Mouse (Mus musculus) cerebellum, postnatal 14 days (tissue): ENCODE data around the gene Cbfa2t2.

Experiments used
- DNase-seq, 2 experiments: peaks; one replicate each; pipeline ENCODE4 v3.0.0; 2021; ENCODE audit warnings: mixed read lengths in 2 of 2

The Cbfa2t2 gene

DNA sequence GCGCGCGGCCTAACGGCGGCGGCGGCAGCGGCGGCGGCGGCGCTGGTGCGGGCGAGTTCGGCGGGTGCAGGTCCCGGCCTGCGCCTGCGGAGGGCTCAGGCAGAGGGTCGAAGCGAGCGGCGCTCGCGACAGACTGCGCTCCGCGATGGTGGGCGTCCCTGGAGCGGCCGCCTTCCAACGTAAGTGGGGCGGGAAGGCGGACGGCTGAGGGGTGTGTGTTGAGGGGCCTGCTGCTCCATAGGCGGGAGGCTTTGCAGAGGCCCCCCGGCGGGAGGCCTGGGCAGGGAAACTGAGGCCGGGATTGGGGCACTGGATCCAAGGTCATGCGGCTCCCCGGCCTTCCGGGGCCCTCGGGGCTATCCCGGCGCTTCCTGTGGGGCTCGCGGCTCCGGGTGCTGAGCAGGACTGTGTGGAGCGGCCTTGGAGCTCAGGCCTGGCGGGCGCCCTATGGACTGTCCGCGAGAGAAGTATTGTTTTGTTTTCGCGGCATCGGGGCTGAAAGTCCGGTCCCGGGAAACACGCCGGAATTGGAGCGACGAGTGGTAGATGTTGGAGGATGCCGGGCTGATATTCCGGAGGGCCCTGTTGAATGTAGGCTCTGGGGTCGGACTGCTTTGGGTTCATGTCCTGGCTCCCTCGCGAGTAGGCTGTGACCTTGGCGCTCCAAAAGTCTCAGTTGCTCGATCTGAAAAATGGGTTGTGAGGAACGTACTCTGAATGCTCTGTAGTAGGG lies at the start of gene Cbfa2t2:
Gene Cbfa2t2, plus strand, starts transcription at position 24 of the 733 bp plus-strand sequence.
- peak in 1 of 2 experiments; percentile 71 for DNase-seq

DNA sequence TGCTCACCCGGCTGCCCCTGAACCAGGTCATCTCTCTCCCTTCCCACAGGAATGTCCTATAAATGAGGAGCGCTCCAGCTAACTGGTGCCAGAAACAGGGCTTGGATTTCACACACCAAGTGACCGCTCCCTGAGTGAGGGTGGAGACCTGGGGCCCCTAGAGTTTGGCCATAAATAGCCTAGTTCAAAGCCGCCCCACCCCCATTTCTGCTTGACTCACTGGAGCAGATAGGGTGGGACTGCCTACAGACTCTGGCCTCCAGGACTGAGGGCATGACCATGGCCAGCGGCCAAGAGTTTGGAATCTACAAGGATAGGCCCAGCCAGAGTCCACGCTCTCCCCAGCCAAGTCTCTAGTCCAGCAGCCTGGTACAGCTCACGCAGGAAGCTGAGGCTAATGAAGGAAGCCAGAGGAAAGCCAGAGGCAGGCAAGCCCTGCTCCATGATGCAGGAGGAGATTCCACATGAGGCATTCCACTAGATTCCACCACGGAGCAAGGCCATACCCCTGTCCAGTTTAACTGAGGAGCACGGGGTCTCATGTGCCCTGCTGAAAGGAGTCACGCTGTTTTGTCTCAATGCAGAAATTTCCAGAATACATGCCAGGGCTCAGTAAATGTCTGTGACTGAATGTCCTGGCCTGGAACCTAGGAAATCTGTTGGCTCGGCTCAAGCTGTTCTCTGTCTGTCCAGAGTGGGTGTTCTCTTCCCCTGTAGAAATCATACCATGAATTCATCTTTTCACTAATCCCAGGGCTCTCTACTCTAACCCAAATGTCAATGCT lies 45.9 kb upstream of the Cbfa2t2 start:
- DNase-seq, result peak; percentile 61 to 73

DNA sequence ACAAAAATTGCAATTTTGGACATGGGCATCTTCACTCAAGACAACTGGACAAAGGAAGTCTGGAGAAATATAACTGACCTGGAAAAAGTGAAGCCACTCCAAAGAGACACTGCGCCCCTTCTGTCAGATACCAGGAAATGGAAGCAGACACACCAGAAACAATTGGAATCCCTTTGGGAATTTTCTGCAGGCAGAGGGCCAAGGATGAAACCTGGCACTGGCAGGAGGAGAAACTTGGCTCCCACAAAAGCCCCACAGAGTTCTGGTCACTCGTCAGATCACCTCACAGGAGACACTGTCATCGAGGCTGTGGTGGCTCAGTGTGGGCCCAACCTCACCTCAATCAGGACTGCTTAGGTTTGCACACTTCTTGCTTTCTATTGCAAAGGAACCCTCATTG lies 41.7 kb upstream of the Cbfa2t2 start:
- DNase-seq, result peak; percentile 88 to 93

DNA sequence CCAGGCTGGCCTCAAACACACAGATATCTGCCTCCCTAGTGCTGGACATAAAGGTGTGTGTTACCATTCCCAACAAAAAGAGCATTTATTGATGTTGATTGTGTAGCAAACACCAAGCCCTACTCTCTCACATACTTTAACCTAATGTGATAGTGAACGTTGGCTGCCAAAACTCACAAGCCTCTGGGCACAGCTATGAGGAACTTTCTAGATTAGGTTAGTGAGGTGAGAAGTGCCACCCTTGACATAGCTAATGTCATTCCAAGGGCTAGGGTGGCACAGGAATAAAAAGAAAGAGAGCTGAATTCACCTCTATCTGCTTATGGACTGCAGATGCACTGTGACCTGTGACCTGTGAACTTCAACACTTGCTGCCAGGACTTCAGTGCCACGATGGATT lies 39.8 kb upstream of the Cbfa2t2 start:
- DNase-seq, result no peak

DNA sequence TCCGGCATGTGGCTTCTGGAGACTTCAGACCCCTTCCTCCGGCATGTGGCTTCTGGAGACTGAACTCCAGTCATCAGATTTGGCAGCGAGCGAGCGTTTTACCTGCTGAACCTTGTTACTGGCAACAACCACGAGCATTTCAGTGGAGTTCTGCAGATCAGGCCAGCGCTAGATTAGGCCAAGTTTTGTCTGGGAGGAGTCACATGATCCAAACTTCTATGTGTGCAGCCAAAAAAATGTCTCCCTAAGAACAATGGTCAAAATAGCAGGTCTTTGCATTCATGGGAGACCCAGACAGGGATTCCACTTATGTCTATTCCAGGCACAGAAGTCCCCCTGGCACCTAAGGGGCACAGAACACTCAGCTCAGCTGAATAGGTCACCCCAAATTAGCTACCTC lies 38.0 kb upstream of the Cbfa2t2 start:
- no peak for DNase-seq

DNA sequence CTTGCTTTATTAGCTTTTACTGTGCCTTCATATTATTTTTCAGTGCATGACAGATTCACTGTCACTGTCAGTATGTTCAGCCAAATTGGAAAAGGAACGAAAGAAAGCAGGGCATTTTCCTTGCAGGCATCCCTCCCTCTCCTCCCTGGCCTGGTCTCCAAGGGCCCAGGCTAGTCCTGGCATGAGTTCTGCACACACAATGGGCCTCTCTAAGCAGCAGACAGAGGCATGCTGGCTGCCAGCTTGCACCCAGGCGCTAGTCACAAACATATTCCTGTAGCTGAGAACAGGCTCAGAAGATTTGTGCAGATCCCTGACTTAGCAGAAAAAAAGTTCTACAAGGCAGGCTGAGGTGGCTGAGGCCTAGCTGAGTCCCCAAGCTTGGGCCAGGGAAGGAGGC lies 37.0 kb upstream of the Cbfa2t2 start:
- no peak for DNase-seq

DNA sequence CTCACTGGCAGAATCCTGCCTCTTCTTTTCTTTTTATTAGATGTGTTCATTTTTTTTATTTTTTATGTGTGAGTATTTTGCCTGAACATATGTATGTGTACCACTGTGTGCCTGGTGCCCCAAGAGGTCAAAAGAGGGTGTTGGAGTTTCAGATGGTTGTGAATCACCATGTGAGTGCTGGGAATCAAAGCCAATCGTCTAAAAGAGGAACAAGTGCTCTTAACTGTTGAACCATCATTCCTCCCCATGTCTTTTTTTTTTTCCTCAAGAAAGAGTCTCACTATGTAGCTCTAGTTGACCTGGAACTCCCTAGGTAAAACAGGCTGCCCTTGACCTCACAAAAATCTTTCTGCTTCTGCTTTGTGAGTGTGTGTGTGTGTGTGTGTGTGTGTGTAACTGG lies 34.3 kb upstream of the Cbfa2t2 start:
- DNase-seq, result no peak

DNA sequence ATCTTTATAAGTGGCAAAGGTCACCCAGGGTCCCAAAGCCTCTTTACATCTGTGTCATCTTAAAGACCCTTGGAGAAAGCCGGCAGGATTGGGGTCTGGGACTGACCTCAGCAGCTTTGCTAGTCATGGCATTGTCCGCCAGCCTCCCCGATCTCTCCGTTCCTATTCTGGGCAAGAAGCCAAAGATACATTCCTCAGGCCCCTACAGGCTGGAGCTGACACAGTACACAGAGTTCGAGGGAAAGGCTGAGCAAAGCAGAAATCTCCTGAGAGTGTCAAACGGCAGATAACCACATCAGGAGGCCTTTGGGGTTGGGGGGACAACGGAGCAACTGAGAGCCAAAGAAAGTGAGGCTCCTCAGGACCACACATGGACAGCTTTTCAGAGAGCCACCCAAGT lies 33.5 kb upstream of the Cbfa2t2 start:
- peak; percentile 41 to 51 for DNase-seq

DNA sequence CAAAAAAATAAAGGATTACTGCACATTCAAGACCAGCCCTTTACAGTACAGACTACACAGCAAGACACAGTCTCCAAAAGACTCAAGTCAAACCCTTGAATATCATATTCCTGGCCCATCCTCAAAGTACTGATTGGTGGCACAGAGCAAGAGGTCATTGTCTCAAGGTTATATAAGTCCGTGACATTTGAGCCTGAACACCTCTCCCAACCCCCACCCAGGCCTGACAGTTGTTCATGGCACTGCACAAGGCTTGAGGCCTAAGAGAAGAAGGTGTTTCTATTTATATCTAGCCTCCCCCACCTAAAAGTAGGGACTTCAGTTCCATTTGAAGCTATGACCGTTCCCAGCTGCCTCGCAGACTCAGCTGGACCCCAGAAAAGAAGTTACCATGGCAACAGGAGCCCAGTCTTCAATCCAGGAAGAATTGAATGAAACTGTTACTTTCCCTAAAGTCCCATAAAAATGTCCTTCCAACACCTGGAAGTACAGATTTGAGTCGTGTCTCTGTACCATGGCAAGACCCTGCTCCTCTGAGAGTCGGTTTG lies 30.8 kb upstream of the Cbfa2t2 start:
- no peak for DNase-seq

DNA sequence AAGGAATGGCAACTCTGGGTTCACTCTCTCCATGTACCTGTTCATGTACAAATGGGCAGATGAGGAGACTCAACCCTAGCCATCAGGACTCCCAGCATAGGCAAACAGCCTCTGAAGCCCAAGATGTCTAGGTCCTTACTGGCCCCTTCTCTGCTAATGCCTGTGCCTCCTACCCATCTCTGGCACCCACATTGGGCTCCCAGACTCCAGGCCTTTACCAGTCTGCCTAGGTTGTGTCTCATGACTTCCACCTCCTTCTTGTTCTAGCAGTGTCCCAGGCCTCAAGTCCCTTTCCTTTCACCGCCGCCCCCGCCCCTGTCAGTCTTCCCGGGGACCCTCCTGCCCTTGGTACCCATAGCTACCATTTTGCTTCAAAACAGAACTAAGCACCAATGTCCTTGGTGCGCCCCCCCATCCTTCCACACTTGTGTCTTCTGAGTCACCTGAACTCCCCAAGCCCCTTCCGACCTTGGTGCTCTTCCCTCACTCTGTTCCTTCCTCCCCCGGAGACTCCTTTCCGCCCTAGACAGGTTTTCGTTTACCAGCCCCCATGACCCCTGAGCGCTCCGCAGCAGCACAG lies 29.1 kb upstream of the Cbfa2t2 start:
- peak in 1 of 2 experiments; percentile 42 for DNase-seq

DNA sequence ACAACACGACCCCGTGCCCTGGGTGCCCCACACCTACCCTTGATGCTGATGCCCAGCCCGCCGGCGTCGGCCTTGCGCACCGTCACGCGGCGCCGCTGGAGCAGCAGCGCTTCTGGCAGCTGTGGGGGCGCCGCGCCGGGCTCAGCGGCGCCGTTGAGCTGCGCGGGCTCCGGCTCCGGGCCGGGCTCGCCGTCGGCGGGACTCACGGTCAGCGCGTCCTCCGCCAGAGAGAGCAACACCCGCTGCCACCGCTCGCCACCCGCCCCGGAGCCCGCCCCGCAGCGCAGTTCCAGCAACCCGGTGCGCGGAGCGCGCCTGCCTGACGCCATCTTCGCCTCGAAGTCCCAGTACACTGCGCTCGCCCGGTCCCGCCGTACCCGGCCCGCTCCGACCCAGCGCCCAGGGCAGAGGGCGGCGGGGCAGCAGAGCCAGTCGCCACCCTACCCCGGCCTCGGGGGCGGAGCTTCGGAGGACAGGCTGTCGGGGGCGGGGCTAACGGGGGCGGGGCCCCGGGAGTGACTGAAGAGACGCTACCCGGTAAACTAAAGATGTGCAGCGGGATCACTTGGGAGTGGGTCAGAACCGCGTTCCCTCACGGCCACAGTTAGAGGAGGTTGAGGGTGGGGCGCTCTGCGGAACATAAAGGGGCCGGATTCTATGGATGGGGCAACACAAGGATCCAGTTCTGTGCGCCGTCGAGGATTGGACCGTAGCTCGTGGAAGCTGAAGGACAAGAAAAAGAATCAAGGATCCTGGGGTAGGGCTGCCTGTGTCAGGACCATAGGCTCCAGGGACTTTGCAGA lies 28.4 kb upstream of the Cbfa2t2 start, which contains the start of gene Snta1:
Gene Snta1, minus strand, starts transcription at position 457 of the 803 bp plus-strand sequence.
- peak; percentile 88 to 90 for DNase-seq

DNA sequence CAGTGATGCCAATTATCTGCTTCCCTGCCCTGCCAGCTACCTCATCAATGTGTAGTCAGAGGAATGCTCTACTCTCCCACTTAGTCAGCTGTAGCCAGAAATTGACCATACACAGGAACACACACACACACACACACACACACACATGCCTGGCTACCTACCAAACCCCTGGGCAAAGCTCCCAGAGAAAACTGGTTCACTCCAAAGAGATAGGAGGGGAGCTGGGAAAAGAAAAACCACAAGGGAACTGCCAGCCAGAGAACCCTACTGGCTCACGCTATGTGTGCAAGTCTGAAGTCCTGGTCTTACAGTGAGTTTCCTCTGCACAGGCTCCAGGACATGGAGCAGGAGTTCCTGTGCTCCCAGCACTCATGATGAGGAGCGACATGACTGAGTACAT lies 25.9 kb upstream of the Cbfa2t2 start:
- peak in 1 of 2 experiments; percentile 49 for DNase-seq

DNA sequence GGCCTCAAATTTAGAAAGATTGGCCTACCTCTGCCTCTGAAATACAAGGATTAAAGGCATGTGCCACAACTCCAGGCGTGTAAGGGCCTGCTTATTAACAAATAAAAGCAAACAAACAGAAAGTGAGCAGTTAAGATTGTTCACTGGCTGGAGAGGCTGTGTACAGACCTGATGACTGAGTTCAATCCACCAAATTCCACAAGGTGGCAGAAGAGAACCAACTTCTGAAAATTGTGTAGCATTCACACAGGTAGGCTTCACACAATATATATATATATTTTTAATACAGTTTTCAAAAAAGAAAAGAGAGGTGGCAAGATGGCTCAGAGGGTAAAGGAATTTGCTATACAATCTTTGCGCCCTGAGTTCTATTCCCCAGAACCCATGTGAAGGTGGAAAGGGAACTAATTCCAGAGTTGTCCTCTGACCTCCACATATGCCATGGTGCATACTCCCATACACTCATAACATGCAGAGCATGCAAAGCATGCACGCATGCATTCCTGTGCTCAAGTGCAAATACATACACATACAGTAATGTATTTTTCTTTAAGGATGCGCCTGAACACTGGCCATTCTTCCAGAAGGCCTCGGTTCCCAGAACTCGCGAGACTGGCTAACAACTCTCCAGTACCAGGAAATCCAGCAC lies 24.1 kb upstream of the Cbfa2t2 start:
- DNase-seq, result peak; percentile 77 to 84

DNA sequence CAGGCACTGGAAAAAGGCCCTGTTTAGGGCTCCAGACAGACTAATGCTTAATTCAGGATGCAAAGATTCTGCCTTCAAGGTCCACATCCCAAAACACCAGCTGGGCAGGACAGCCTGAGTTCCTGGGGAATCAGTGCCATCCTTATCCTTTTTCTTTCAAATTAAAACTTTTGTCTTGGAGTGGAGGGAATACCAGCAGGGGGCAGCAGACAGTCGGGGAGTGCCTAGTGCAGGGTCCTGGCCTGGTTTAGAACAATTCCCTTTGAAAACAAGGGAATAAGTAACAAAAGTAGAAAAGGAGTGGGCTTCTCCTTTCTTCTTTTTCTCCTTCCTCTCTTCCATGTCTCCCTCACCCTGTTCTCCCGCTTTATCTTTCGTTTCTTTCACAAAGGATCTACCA lies 19.2 kb upstream of the Cbfa2t2 start:
- peak; percentile 90 to 95 for DNase-seq

DNA sequence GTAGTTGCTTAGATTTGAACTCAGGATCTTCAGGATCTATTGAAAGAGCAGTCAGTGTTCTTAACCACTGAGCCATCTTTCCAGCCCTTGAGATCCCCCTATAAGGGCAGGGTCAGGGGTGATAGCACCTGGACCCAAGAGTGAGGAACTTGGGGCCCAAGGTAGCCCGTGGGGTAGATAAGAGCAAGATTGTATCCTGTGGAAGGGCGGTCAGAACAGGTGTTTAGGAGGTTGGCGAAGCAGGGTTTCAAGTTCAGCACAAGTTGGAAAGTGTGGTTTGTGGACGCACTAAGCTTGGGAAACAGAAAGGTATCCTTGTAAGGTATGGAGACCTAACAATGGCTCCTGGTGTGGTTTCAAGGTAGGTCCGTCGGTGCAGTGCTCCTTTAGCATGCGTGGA lies 18.3 kb upstream of the Cbfa2t2 start:
- DNase-seq, result no peak

DNA sequence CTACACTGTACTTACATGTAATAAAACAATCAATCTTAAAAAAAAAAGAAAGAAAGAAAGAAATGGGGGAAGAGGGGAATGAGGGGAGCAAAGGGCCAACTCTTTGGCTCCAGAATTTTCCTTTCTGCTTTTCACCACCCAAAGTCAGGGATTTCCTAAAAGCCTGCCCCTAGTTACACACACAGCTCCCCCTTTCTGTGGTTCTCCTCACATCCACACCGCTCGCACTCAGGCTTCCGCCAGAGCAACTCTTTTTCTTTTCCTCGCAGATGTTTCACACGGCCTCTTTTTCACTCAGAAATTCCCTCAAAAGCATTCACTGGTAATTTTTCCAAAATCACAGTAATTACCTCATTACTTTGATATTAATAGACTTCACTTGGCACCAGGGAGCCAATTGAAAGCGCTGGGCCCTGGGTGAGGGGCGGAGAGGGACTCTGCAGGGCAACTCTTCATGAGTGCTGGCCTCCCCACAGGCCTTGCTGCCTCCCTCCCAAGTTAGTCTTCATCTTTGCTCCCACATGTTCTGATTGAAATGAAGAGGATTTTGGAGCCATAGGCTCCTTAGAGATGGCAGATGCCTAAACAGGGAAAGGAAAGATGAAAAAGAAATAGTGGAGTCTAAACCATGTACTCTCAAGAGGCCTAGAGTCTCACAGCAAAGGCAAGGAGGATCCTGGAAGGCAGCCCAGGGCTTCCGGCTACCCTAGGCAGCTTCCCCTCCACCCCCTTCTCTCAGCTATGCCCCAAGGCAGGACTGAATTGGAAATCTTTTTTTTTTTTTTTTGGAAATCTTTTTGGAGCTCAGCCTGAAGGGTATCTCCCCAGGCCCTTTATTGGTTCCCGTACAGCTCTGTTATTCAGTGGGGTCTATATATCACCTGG lies 16.4 kb upstream of the Cbfa2t2 start:
- DNase-seq, result peak; percentile 38 to 39

DNA sequence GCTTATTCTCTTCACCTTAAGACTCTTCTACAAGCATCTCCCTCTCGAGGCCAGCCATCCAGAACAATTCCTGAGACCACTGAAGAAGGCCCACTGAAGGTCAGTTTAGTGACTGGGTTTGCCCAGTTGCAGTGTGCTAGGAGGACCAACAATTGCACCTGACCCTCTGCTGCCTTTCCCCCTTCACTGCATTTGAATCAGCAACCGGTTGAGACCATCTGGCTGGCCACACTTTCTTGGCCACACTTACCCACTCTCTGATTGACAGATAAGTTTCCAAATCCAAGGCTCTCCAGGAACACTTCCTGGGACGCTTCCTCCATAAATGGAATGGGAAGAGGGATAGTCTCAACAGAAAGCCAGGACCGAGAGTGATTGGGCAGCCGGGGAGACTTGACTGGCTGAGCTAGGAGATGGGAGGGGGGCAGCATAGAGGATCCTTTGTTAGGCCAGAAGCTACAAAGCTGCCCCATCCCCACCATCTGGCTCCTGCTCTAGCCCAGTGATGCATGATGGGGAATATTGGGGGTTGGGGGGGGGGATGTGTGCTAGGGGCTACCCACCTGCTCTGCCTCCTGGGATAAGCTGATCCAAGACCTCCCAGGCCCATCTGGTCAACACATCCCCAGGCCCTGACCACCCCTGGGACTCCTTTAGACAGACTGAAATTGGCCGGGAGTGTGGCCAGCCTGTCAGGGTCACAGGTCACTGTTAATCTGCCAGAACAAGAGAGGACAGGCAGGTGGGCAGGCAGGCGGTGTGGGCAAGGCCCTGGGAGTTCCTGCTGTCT lies 15.1 kb upstream of the Cbfa2t2 start:
- peak; percentile 86 to 87 for DNase-seq

DNA sequence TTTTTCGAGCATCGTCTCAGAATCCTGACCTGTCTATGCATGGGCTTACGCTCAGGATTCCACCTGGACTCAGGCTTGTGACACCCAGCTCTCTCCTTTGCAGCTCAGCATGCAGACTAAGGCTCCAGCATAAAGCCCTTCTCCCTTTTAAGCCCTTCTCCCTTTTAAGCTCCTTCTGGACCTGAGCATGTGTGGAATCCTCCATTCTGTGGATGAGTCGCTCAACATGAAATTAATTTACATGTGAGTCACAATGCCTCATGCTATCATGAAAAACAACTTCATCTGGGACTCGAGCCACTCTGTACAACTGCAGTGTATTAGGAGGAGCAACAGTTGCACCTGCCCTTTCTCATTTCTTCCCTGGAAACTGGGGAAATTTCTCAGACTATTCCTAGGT lies 14.1 kb upstream of the Cbfa2t2 start:
- DNase-seq, result no peak

DNA sequence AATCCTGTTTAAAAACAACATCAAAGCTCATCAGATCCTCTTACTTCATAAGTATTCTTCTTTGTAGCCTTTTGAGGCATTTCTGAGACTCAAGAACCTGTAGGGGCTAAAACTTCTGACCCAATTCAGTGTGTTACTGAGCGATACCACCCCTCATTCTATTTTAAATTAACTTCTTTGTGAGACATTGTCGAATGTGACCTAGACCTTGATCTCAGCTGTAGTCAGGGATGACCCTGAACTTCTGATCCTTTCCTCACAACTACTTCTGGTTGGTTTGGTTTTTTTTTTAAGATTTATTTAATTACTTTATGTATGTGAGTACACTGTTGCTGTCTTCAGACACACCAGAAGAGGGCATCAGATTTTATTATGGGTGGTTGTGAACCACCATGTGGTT lies 12.7 kb upstream of the Cbfa2t2 start:
- DNase-seq, result no peak

DNA sequence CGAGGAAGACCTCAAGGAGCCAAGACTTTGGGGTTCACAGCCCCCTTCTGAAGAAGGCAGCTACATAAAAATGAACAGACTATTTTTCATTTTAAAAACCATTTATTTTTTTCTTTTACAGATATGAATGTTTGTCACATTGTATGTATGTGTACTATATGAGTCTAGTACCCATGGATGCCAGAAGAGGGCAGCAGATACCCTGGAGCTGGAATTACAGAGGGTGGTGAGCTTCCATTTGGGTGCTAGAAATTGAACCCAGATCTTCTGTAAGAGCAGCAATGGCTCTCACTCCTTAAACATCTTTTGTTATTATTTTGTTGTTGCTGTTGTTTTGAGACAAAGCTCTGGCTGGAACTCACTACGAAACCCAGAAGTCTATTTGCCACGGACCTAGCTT lies 10.8 kb upstream of the Cbfa2t2 start:
- DNase-seq, result no peak
